ENCODE assay signal across 31 mouse cellular contexts in the genomic region with DNA sequence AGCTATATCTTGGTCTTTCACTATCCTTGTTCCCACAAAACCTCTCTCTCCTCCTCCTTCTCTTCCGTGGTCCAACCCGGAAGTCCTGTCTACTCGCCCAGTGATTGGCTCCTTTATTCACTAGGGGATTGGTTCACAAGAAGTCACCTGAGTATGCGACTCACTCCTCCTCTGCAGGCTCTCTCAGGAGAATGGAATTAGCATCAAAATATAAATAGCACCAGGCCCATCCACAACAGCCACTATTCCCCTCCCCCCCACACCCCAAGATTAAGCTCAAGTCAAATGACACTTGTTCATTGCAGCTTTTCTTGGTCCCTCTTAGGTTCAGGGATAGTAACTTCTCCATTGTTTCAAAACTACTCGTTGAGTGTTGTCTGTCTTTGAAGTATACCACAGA. TPM values are rescaled to one million over a fixed set of nuclear protein-coding genes. Genes with fewer than 3 reads are reported as not detected.
DNase-seq lines count a peak whose midpoint lies in the region; ATAC-seq lines count a peak whose summit lies in the region.
"Had no signal": no experiment of that assay in that cellular context is flagged by ENCODE, and none has a peak within 500 bp of the region (broad histone marks: within the 10 kb centered on the region; RNA-seq: fewer than 3 reads in every experiment).

No protein-coding gene starts in this region.

- no peak overlapping the region for H3K27ac ChIP-seq in hindbrain, embryonic 13.5 days
- H3K27ac ChIP-seq: embryonic facial prominence, embryonic 13.5 days; embryonic facial prominence, embryonic 15.5 days; forebrain, embryonic 13.5 days; forebrain, embryonic 15.5 days had no signal

- H3K9me3 ChIP-seq in hindbrain, embryonic 13.5 days: no peaks in the 10 kb centered on the region
- H3K9me3 ChIP-seq: embryonic facial prominence, embryonic 13.5 days; embryonic facial prominence, embryonic 15.5 days; forebrain, embryonic 13.5 days; forebrain, embryonic 15.5 days had no signal

- no peak for ATAC-seq in hindbrain, embryonic 13.5 days (ENCODE audit: low FRiP score)
- ATAC-seq in erythroblast, adult 5-6 weeks (replicated peaks; ENCODE audit: low FRiP score, poor library complexity, severe bottlenecking): no peak
- ATAC-seq: activated CD4-positive, CD25-positive, alpha-beta regulatory T cell, adult 4 months; forebrain, embryonic 13.5 days; forebrain, embryonic 15.5 days; forebrain, postnatal 0 days; Patski had no signal

- no peak overlapping the region for H3K9ac ChIP-seq in hindbrain, embryonic 13.5 days
- H3K9ac ChIP-seq: embryonic facial prominence, embryonic 13.5 days; embryonic facial prominence, embryonic 15.5 days; forebrain, embryonic 13.5 days; forebrain, embryonic 15.5 days; forebrain, postnatal 0 days had no signal

- H3K36me3 ChIP-seq in hindbrain, embryonic 13.5 days: no peaks in the 10 kb centered on the region
- H3K36me3 ChIP-seq: embryonic facial prominence, embryonic 13.5 days; embryonic facial prominence, embryonic 15.5 days; forebrain, embryonic 15.5 days; G1E had no signal

- no peaks in the 10 kb centered on the region for H3K27me3 ChIP-seq in hindbrain, embryonic 13.5 days
- H3K27me3 ChIP-seq: embryonic facial prominence, embryonic 13.5 days; embryonic facial prominence, embryonic 15.5 days; forebrain, embryonic 13.5 days; forebrain, embryonic 15.5 days had no signal

- intact Hi-C loops in heart, postnatal 14 days (cut with DNase I): loop anchor here (5.0 kb wide), 2 partner anchors 1065 to 1125 kb away; no protein-coding TSS in a partner anchor

- 82% methylated on average over 5 of the region's 5 CpGs for WGBS in hindbrain, embryonic 13.5 days

- H3K4me3 ChIP-seq in hindbrain, embryonic 13.5 days: no peak overlapping the region
- H3K4me3 ChIP-seq: embryonic facial prominence, embryonic 13.5 days; embryonic facial prominence, embryonic 15.5 days; forebrain, embryonic 13.5 days; forebrain, embryonic 15.5 days had no signal

- no peak overlapping the region for H3K4me2 ChIP-seq in hindbrain, embryonic 13.5 days
- H3K4me2 ChIP-seq: embryonic facial prominence, embryonic 13.5 days; embryonic facial prominence, embryonic 15.5 days; forebrain, embryonic 13.5 days; forebrain, embryonic 15.5 days had no signal

- no peaks in the 10 kb centered on the region for H3K4me1 ChIP-seq in hindbrain, embryonic 13.5 days (replicated peaks)
- H3K4me1 ChIP-seq: embryonic facial prominence, embryonic 13.5 days; embryonic facial prominence, embryonic 15.5 days; forebrain, embryonic 13.5 days; forebrain, embryonic 15.5 days had no signal

- peak; percentile 56 for DNase-seq in heart, adult 11 months
- DNase-seq in heart, postnatal 14 days: no peak
- DNase-seq in ES-CJ7 (ENCODE audit: low read depth, low spot score) (peak; percentile 76), R1 (ENCODE audit: low read depth, low spot score) (peak; percentile 84)
- no peak for DNase-seq in adrenal gland, adult 18-20 months (ENCODE audit: low spot score in 2 of 2)
- DNase-seq: adrenal gland, adult 2 months; adrenal gland, postnatal 10 days; adrenal gland, postnatal 25 days; cerebellum, adult 11 months; cerebellum, adult 18-20 months; cerebellum, adult 8-10 months; cerebellum, adult 9-11 months; cerebellum, postnatal 14 days; cerebellum, postnatal 36 days; embryo, embryonic 11 days; forebrain, postnatal 0 days had no signal

RNA-seq across cellular contexts. Expression of gene Gm11042, which starts 5.8 kb away (rescaled TPM):
- not detected for total RNA-seq in heart, postnatal 14 days (2021)
- polyA plus RNA-seq in hindbrain, embryonic 13.5 days (2015; fragmentation: Nextera tagmentation; extraction: Ambion mirVana): not detected in 2 replicates
- not detected in 2 replicates for total RNA-seq in erythroblast, adult 5-6 weeks (2015; ENCODE audit: low replicate concordance)
- not detected in 2 replicates for total RNA-seq in erythroblast, adult 5-6 weeks (2017; ENCODE audit: low replicate concordance)
- not detected for total RNA-seq in adrenal gland, adult 18-20 months (2021)
- total RNA-seq: adrenal gland, adult 2 months; adrenal gland, postnatal 10 days; adrenal gland, postnatal 25 days; adrenal gland, postnatal 4 days; common myeloid progenitor, adult 5-6 weeks; forebrain, postnatal 0 days; G1E had no signal
- polyA plus RNA-seq: activated CD4-positive, CD25-positive, alpha-beta regulatory T cell, adult 4 months; adrenal gland, adult 2 months; brain, embryonic 14.5 days; C2C12; embryonic facial prominence, embryonic 11.5 days; embryonic facial prominence, embryonic 13.5 days; embryonic facial prominence, embryonic 15.5 days; forebrain, embryonic 11.5 days; forebrain, embryonic 13.5 days; forebrain, embryonic 15.5 days; forebrain, postnatal 0 days; G1E; Patski had no signal

Comparison
In these comparisons a context has a peak if more than half of its experiments do, and no peak if none do; other contexts are left out.
1. DNase-seq: peak in heart, adult 11 months (single experiment), ES-CJ7 (single experiment) and R1 (single experiment); none in heart, postnatal 14 days (0 of 2) and adrenal gland, adult 18-20 months (0 of 2).